Mouse (Mus musculus) hindbrain, embryonic 11.5 days (tissue): ENCODE results near the gene Timp2. TPM values are rescaled to one million over a fixed set of nuclear protein-coding genes. Genes with fewer than 3 reads are reported as not detected.
A peak's percentile ranks its signal among the peaks of the same experiment; 100 is the strongest.

Source experiments
- ATAC-seq: fragments of 200-750 bp; cut with Nextera tagmentation; 2 replicates; pipeline ENCODE4 v1.8.0; 2017; ENCODE audit warnings: mild to moderate bottlenecking, moderate TSS enrichment, moderate library complexity; ENCODE audit not compliant: low FRiP score
- DNase-seq: peaks from one replicate; pipeline ENCODE4 v3.0.0-alpha.2; 2015; ENCODE audit warnings: low spot score
- H3K27ac ChIP-seq: fragments of 300-500 bp; sonication (generic); 2 replicates; pipeline ENCODE4 v1.5.1; 2014; ENCODE audit warnings: mild to moderate bottlenecking, low read depth, low read length
- H3K27me3 ChIP-seq: fragments of 300-500 bp; sonication (generic); 2 replicates; pipeline ENCODE4 v1.6.1; 2014; ENCODE audit warnings: mild to moderate bottlenecking, low read length, moderate library complexity, mixed read lengths; ENCODE audit not compliant: control insufficient read depth, insufficient read depth
- H3K36me3 ChIP-seq: fragments of 300-500 bp; sonication (generic); 2 replicates; pipeline ENCODE4 v1.6.1; 2014; ENCODE audit warnings: mild to moderate bottlenecking, low read length, moderate library complexity, mixed read lengths; ENCODE audit not compliant: control insufficient read depth, insufficient read depth
- H3K4me1 ChIP-seq: fragments of 300-500 bp; sonication (generic); replicated peaks from 2 replicates; pipeline ENCODE4 v1.6.1; 2014; ENCODE audit warnings: low read length, mixed read lengths; ENCODE audit not compliant: control insufficient read depth, insufficient read depth
- H3K4me2 ChIP-seq: fragments of 300-500 bp; sonication (generic); replicated peaks from 2 replicates; pipeline ENCODE4 v1.6.1; 2014; ENCODE audit warnings: mild to moderate bottlenecking, low read depth, low read length
- H3K4me3 ChIP-seq: fragments of 300-500 bp; sonication (generic); 2 replicates; pipeline ENCODE4 v1.5.1; 2014; ENCODE audit warnings: low read depth, low read length
- H3K9ac ChIP-seq: fragments of 300-500 bp; sonication (generic); 2 replicates; pipeline ENCODE4 v1.6.1; 2014; ENCODE audit warnings: low read depth, low read length
- H3K9me3 ChIP-seq: fragments of 300-500 bp; sonication (generic); 2 replicates; pipeline ENCODE4 v1.6.1; 2016; ENCODE audit warnings: low read length; ENCODE audit not compliant: control insufficient read depth
- WGBS: fragments of 180-500 bp; shearing (Covaris S2); extraction: QIAGEN DNeasy Blood & Tissue Kit; methylation state at CpG from one replicate; pipeline ENCODE4 v1.1.7; 2014; 5-methylcytosine and 5-hydroxymethylcytosine counted together
- polyA plus RNA-seq: library from polyadenylated mRNA; unstranded; fragments of >200 nt; fragmentation: Nextera tagmentation; extraction: Ambion mirVana; gene quantifications from 2 replicates; pipeline ENCODE4 v1.2.1, GENCODE M21; 2014

Timp2 gene
- polyA plus RNA-seq, 1 experiment from 2014 or later, result 39.5 TPM

DNA sequence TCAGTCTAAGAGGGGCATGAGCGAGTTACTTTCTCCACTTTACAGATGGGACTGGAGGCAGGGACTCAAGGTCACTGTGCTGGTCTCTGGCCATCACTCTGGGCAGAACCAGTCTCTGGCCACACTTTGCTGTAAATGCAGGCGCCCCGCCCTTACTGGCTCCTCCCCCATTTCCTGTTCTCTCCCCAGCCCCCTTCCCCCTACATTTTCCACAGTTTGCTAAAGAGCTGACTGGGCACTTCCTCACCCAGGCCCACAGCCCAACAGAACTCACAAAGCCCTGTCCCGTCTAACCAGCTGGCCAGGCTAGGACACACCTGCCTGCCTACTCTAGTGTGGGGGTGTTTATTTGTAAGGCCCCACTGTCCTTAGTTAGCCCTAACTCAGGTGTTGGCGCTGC, 6.7 kb downstream of the Timp2 start:
- H3K9me3 ChIP-seq, result no peaks in the 10 kb centered on the region
- DNase-seq (no peak), ATAC-seq (no peak)
- H3K36me3 ChIP-seq, result no peaks in the 10 kb centered on the region
- no peak overlapping the region for H3K27ac ChIP-seq
- H3K4me2 ChIP-seq, result no peak overlapping the region
- 77% methylated on average over 5 of the region's 5 CpGs for WGBS
- no peak overlapping the region for H3K4me3 ChIP-seq
- H3K9ac ChIP-seq, result no peak overlapping the region
- H3K4me1 ChIP-seq, result peaks cover 3% of the 10 kb centered on the region; the same call in 1 of the 2 replicates
- H3K27me3 ChIP-seq, result no peaks in the 10 kb centered on the region

DNA sequence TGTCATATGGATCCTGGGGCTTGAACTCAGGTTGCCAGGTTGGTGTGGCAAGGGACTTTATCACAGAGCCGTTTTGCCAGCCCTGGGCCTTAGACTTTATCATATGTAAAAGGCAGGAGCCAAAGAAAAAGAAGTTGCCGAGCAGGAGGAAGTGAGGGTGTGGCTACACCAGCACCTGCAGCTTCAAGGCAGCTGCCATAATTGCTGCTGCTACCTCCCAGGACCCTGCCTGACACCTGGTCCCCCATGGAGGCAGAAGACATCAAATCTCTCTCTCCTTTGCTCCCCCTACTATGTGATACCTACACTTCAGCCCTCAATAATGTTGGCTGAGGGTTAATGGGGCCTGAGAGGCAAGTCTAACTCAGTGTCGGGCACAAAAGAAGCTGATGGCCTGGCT, 7.1 kb downstream of the Timp2 start:
- DNase-seq (no peak), ATAC-seq (no peak)
- Histone ChIP-seq H3K27ac (no peak overlapping the region), H3K4me3 (no peak overlapping the region), H3K36me3 (no peaks in the 10 kb centered on the region), H3K4me1 (no peaks in the 10 kb centered on the region), H3K27me3 (no peaks in the 10 kb centered on the region), H3K9me3 (no peaks in the 10 kb centered on the region), H3K4me2 (no peak overlapping the region), H3K9ac (no peak overlapping the region)
- WGBS, result 81% methylated on average over 3 of the region's 3 CpGs

DNA sequence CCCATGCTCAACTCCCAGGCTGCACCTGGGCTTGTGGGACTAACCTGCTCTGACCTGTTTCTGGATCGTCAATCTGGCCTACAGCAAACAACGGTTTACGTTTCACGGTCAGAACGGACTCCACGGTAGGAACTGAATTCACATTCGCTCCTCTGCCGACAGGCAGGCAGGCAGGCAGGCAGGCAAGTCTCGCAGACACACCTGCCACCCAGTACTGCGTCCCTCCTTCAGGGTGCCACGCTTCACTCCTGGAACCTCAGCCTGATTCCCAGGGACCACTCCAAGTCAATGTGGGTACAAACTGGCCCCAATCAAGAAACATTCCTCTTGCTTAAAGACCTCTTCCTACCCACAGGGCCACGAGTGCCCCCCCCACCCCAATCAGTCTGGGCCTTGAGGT, 7.6 kb downstream of the Timp2 start:
- ATAC-seq (no peak), DNase-seq (no peak)
- Histone ChIP-seq H3K9me3 (no peaks in the 10 kb centered on the region), H3K27me3 (no peaks in the 10 kb centered on the region), H3K9ac (no peak overlapping the region), H3K4me2 (no peak overlapping the region), H3K4me1 (no peaks in the 10 kb centered on the region), H3K36me3 (no peaks in the 10 kb centered on the region), H3K27ac (no peak overlapping the region), H3K4me3 (no peak overlapping the region)
- WGBS, result 90% methylated on average over 12 of the region's 12 CpGs

DNA sequence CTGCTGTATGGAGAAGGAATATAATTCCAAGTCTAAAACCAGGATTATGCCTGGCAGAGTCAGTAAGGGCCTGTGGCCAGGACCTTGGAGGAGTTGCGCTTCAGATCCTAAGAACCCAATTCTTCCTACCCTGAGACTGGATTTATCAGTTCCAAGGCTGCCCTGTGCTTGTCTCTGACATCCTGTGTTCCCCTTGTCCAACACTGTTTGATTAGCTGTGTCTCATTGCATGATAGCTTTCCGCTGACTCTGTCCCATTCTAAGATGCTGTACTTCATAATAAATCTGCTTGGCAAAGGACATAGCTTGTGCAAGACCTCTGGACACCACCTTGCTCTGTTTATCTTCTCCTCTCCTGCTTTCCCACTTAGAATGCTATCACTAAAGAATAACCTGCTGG, 8.1 kb downstream of the Timp2 start:
- Histone ChIP-seq H3K9me3 (no peaks in the 10 kb centered on the region), H3K9ac (no peak overlapping the region), H3K4me3 (no peak overlapping the region), H3K4me2 (no peak overlapping the region), H3K27ac (no peak overlapping the region), H3K27me3 (no peaks in the 10 kb centered on the region), H3K36me3 (no peaks in the 10 kb centered on the region), H3K4me1 (peaks cover under 1% of the 10 kb centered on the region)
- DNase-seq, result no peak
- 95% methylated on average over 2 of the region's 2 CpGs for WGBS
- ATAC-seq, result no peak

DNA sequence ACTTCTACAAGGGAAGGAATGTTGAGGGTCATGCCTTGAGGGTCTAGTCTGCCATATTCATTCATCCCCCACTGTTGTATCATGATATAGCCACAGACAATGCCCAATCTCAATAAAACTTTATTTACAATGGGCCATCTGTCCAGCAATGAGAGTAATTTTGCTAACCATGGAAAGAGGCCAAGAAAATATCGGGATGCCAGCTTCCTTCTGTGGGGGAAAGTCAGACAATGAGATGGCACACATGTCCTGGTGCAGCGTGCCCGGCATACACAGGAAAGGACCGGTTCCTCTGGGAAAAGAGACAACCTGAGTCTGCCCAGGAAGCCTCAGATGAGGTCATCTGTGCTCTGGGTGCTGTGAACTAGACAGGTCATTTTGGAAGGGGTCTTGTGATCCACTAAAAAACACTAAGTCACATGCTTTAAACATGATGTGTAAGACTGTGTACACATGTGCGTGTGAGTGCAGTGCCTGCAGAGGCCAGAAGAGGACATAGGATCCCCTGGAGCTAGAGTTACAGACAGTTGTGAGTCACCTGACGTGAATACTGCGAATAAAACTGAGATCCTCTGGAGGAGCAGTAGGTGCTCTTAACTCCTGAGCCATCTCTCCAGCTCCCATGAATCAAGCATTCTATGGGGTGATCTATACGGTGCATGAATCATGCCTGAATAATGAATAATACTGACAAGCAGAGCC, 9.0 kb downstream of the Timp2 start:
- no peak for DNase-seq
- no peaks in the 10 kb centered on the region for H3K36me3 ChIP-seq
- no peak for ATAC-seq
- no peak overlapping the region for H3K9ac ChIP-seq
- no peak overlapping the region for H3K4me2 ChIP-seq
- 93% methylated on average over 8 of the region's 8 CpGs for WGBS
- H3K27ac ChIP-seq, result no peak overlapping the region
- H3K4me1 ChIP-seq, result peaks cover 6% of the 10 kb centered on the region
- no peaks in the 10 kb centered on the region for H3K9me3 ChIP-seq
- H3K27me3 ChIP-seq, result no peaks in the 10 kb centered on the region
- no peak overlapping the region for H3K4me3 ChIP-seq

DNA sequence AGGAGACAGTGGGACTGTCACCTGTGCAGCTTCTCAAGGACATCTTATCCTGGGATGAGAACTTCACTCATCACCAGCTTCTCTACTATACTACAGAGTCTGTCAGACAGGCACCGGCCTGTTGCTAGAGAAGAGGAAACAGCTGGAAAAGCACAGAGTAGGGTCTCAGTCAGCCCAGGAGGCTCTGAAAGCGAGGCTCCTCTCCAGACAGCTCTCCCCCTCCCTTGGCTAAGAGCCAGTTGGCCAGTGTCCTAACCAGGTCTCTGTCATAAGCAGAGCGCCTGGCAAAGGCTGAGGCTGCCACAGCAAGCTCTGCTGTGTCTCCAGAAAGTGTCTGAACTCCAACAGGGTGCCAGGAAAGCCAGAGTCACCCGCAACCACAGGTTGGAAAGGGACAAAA, 9.8 kb downstream of the Timp2 start:
- no peak for ATAC-seq

DNA sequence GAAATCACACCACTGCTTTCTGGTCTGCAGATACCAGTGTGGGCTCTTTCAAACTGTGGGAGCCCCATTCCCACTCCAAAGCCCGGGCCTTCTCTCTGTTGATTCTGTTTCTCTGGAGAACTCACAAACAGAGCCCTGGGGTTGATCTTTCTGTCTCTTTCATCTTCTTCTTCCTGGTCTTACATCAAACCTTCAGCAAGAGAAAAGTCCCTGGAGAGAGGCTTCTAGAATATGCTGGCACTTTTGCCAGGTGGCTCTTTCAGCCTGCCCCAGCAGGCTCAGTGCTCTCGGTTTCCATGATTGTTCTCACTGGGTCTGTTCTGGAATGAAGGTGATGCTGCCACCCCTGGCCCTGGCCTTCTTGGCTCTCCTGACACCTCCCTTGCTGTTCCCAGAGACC, 11.9 kb downstream of the Timp2 start:
- 68% methylated on average over 2 of the region's 2 CpGs for WGBS
- Histone ChIP-seq H3K4me3 (no peak overlapping the region), H3K9me3 (no peaks in the 10 kb centered on the region), H3K36me3 (no peaks in the 10 kb centered on the region), H3K9ac (no peak overlapping the region), H3K27me3 (no peaks in the 10 kb centered on the region), H3K4me1 (peaks cover 6% of the 10 kb centered on the region), H3K27ac (no peak overlapping the region), H3K4me2 (no peak overlapping the region)
- ATAC-seq (no peak), DNase-seq (no peak)

More for the DNA sequence above, 9.8 kb downstream of the Timp2 start:
- Histone ChIP-seq H3K27me3 (no peaks in the 10 kb centered on the region), H3K9ac (no peak overlapping the region), H3K27ac (no peak overlapping the region), H3K36me3 (no peaks in the 10 kb centered on the region), H3K4me3 (no peak overlapping the region), H3K4me1 (peaks cover 6% of the 10 kb centered on the region), H3K4me2 (no peak overlapping the region), H3K9me3 (no peaks in the 10 kb centered on the region)
- 80% methylated on average over 4 of the region's 4 CpGs for WGBS
- DNase-seq, result no peak

DNA sequence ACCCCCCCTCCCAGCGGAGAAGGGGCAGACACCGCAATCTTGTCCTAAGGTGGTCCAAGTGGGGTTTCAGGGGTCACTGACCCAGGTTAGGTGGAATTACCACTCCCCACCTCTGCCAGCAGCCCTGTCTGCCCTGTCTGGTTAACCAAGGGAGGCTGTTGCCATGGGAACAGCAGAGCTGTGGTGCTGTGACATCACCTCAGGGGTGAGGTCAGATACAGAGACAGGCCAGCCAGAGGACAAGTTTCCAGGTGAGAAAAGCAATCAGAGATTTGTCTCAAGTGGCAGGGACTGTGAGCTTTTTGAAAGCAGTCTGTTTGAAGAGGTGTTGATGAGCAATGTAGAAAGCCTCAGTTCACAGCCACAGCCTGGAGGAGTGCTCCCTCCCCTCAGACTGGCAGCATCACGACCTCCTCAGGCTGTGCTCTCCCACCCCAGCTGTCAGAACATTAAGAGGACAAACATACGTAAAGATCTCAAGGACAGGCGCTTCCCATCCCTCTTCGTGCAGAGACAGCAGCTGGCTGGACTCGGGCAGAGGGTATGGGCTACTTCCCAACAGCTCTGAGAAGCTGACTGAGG, 13.0 kb downstream of the Timp2 start, which contains the start of gene Cep295nl:
Gene Cep295nl, minus strand, starts transcription at position 101 of the 582 bp plus-strand sequence.
- no peak within 1 kb of the TSS for H3K4me2 ChIP-seq
- no peak for ATAC-seq
- H3K4me3 ChIP-seq, result no peak within 1 kb of the TSS
- 44% methylated on average over 7 of the region's 7 CpGs for WGBS
- no peaks in the 10 kb centered on the region for H3K9me3 ChIP-seq
- peak; percentile 54 for DNase-seq
- H3K9ac ChIP-seq, result no peak within 1 kb of the TSS
- H3K27ac ChIP-seq, result 0 out of 2 replicates have a peak within 1 kb of the TSS, but pooled peaks have one; percentile 0
- H3K4me1 ChIP-seq, result peaks cover 6% of the 10 kb centered on the region
- no peaks in the 10 kb centered on the region for H3K27me3 ChIP-seq
- no peaks in the 10 kb centered on the region for H3K36me3 ChIP-seq
